Mouse (Mus musculus) adrenal gland, adult 2 months (tissue): Measurements from ENCODE around the gene Mrpl21. TPM values are rescaled to one million over a fixed set of nuclear protein-coding genes. Genes with fewer than 3 reads are reported as not detected.

Source experiments
- DNase-seq: peaks from one replicate; pipeline ENCODE4 v3.0.0; 2021
- microRNA-seq, 2 experiments: library from miRNA; unstranded; fragments of <30 nt; microRNA quantifications; one replicate each; pipeline ENCODE4 v1.2.0; 2021
- polyA plus RNA-seq: library from polyadenylated mRNA; depleted of rRNA; stranded (reverse); fragments of >200 nt; gene quantifications from 2 replicates; pipeline ENCODE4 v1.2.3, GENCODE M21; 2012; rRNA removed
- total RNA-seq, 2 experiments: library from RNA; stranded (reverse); gene quantifications; 2 replicates each; pipeline ENCODE4 v1.2.3; 2021

Gene Mrpl21
- total and polyA plus RNA-seq, 3 experiments = 65.9 to 74.6 (median 70.0) TPM

- DNase-seq = no peak
Measured at GRCm38 (mm10) chr19:3339187-3339586, 56.5 kb downstream of the Mrpl21 start.

- DNase-seq = no peak
Measured at GRCm38 (mm10) chr19:3341021-3341420, 58.3 kb downstream of the Mrpl21 start.

Small RNA genes lying within 50 kb of the gene (microRNA-seq; reads per million reads assigned to microRNA genes)
- 0 to 0.22 reads per million in 2 experiments for gene Mir6984

Other genes with a start within 250 kb of the Mrpl21 start
- 1 to 10 TPM; 4.9 to 7.1 TPM for gene Ighmbp2, start 116 bp downstream of the Mrpl21 start, total RNA-seq
- 4.6 and 5.9 TPM in 2 replicates for gene Ighmbp2, start 116 bp downstream of the Mrpl21 start, polyA plus RNA-seq
- gene Cpt1a, start 39.4 kb downstream of the Mrpl21 start, total RNA-seq = 100 to 1,000 TPM; 214 to 344 TPM
- gene Cpt1a, start 39.4 kb downstream of the Mrpl21 start, polyA plus RNA-seq = 360 and 463 TPM in 2 replicates
- 1 to 10 TPM in 1 of 2 experiments, under 1 TPM in 1; 0.35 to 1.0 TPM for gene Tesmin, start 106.0 kb downstream of the Mrpl21 start, total RNA-seq
- gene Tesmin, start 106.0 kb downstream of the Mrpl21 start, polyA plus RNA-seq = 0.44 and 0.54 TPM in 2 replicates
- gene Gal, start 131.6 kb downstream of the Mrpl21 start, total RNA-seq = 100 to 1,000 TPM in 1 of 2 experiments, 10 to 100 TPM in 1; 62.8 to 123 TPM
- 70.8 and 161 TPM in 2 replicates for gene Gal, start 131.6 kb downstream of the Mrpl21 start, polyA plus RNA-seq